Mouse (Mus musculus) stomach, postnatal 0 days (tissue): ENCODE data around the gene B9d1.

ENCODE experiments used
- CTCF ChIP-seq: IDR thresholded peaks from 2 replicates; pipeline ENCODE4 v1.5.1; 2016; ENCODE audit warnings: antibody characterized with exemption, low read depth, mild to moderate bottlenecking, moderate library complexity
- EP300 ChIP-seq: optimal IDR thresholded peaks from 2 replicates; pipeline ENCODE3; 2016; ENCODE audit warnings: antibody characterized with exemption

DNA sequence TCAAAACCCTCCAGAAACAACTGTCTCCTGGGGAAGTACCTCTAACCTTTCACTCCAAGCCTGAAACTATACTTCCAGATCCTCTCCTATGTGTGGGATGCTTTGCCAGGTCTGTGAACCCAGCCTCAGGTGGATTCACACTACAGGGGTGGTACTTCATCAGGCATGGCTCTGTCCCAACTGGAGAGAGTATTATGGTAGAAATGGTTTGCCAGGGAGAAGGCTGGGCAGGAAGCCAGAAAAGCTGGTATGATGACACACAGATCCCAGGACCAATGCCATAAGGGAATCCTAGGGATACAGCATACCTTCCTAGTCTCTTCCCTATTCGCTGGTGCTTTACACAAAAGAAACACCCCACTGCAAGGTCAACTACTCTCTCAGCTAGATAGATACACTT lies 21.9 kb downstream of the B9d1 start:
- TF ChIP-seq CTCF, result no peak
- no peak for TF ChIP-seq EP300
